Mouse (Mus musculus): ENCODE measurements at regions not wholly inside any gene's neighbourhood (a gene's known extent, or its start where the extent isn't known, plus 50 kb on each side); places are given as distances from the start of the nearest gene placed in this dataset.

- no peak for DNase-seq
Measured at GRCm38 (mm10) chr16:84039946-84040345, 475.0 kb upstream of the A730009L09Rik start.

- peak; percentile 34 for DNase-seq
Measured at GRCm38 (mm10) chr16:84042010-84042449, 472.9 kb upstream of the A730009L09Rik start.

DNA sequence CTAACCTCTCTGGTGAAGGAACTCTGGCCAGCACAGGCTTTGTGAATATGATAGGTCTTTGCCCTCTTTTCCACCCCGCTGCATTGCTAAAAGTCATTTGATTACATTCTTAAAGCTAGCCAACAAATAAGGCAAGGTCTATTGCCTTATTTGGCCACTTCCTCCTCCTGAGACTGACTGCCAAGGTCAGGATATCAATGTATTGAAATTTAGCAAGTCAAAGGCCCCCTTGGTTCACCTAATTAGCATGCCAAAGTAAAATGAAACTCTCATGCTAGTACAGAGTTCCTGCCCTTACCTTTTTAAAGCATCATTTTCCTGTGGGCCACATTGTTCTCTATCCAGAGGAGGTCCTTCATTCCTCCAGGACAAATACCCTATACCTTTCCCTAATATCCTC, 469.6 kb upstream of the A730009L09Rik start:
- no peak for DNase-seq
